In the genomic region with DNA sequence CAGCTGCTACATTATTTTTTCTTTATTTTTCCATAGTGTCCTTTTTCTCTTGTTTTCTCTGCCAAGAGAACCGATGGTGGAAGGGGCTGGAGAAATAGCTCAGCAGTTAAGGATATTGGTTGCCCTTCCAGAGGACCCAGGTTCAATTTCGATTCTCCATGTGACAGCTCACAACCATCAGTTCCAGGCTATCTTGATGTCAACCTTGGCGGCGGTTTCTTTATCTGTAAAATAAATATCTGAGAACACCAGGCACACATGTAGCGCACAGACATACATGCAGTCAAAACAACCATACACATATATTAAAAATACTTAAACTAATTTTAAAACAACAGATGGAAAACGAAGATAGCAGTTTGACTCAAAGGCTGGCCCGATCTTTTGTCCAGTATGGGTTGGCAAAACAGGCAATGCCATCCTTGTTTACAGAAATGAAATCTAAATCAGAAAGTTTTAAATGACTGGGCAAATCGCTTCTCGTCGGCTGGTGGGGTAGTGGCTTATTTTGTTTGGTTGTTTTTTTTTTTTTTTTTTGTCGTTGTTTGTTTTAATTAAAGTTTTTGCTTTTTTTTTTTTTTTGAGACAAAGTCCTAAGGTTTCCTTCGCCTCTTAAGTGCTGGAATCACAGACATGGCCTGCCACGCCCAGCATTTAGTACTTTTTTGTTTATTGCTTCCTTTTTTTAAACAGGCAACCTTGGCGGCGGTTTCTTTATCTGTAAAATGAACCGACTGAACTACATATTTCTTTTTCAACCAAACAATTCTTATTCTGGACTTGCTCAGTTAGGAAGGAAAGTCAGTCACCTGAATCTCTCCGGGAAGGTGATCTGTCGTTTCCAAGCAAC, we compare ENCODE assay signal across 8 mouse cellular contexts. TPM values are rescaled to one million over a fixed set of nuclear protein-coding genes. Genes with fewer than 3 reads are reported as not detected.
DNase-seq lines count a peak whose midpoint lies in the region; ATAC-seq and TF ChIP-seq lines count a peak whose summit lies in the region.

No protein-coding gene starts in this region.

- H3K27ac ChIP-seq in left cerebral cortex, adult 2 months = peak overlapping the region; percentile 90
- H3K27ac ChIP-seq in embryonic facial prominence, embryonic 14.5 days (replicated peaks; ENCODE audit: low read depth, low read length) = peak overlapping the region; percentile 80
- peak overlapping the region; percentile 85; the same call in 1 of the 2 replicates for H3K27ac ChIP-seq in limb, embryonic 10.5 days
- peak overlapping the region; percentile 89; the same call in 1 of the 2 replicates for H3K27ac ChIP-seq in neural tube, embryonic 13.5 days (replicated peaks)

- no peaks in the 10 kb centered on the region for H3K9me3 ChIP-seq in embryonic facial prominence, embryonic 14.5 days (ENCODE audit: control insufficient read depth, low read length)
- H3K9me3 ChIP-seq in limb, embryonic 10.5 days (replicated peaks) = no peaks in the 10 kb centered on the region
- no peaks in the 10 kb centered on the region for H3K9me3 ChIP-seq in neural tube, embryonic 13.5 days

- ATAC-seq in embryonic facial prominence, embryonic 14.5 days (ENCODE audit: low read depth) = no peak
- ATAC-seq in neural tube, embryonic 13.5 days (ENCODE audit: low read depth) = no peak

- peaks cover under 1% of the 10 kb centered on the region; the same call in 1 of the 2 replicates for H3K36me3 ChIP-seq in embryonic facial prominence, embryonic 14.5 days (ENCODE audit: control insufficient read depth, insufficient read depth, low read length)
- peaks cover 9% of the 10 kb centered on the region; the same call in 1 of the 2 replicates for H3K36me3 ChIP-seq in limb, embryonic 10.5 days
- no peaks in the 10 kb centered on the region for H3K36me3 ChIP-seq in neural tube, embryonic 13.5 days

- H3K9ac ChIP-seq in embryonic facial prominence, embryonic 14.5 days (ENCODE audit: low read depth, low read length) = peak overlapping the region; percentile 81
- peak overlapping the region; percentile 90; the same call in 1 of the 2 replicates for H3K9ac ChIP-seq in neural tube, embryonic 13.5 days

- no peak for DNase-seq in left cerebral cortex, adult 2 months (ENCODE audit: extremely low spot score in 1 of 2, low spot score in 2 of 2)
- DNase-seq in left cerebral cortex, adult 18-20 months (ENCODE audit: low spot score in 2 of 2) = no peak
- no peak for DNase-seq in embryonic facial prominence, embryonic 14.5 days (ENCODE audit: low spot score)
- DNase-seq in limb, embryonic 10.5 days (ENCODE audit: low spot score) = no peak
- DNase-seq in thymus, postnatal 14 days = no peak
- DNase-seq in spleen, postnatal 4 days (ENCODE audit: low spot score in 2 of 2) = no peak
- DNase-seq in testis, postnatal 14 days (ENCODE audit: low spot score) = no peak

- WGBS in embryonic facial prominence, embryonic 14.5 days = 41% methylated on average over 18 of the region's 18 CpGs
- 49% methylated on average over 18 of the region's 18 CpGs for WGBS in limb, embryonic 10.5 days
- 43% methylated on average over 18 of the region's 18 CpGs for WGBS in neural tube, embryonic 13.5 days

- no peaks in the 10 kb centered on the region for H3K27me3 ChIP-seq in embryonic facial prominence, embryonic 14.5 days (replicated peaks; ENCODE audit: control insufficient read depth, insufficient read depth, low read length)
- no peaks in the 10 kb centered on the region for H3K27me3 ChIP-seq in limb, embryonic 10.5 days (ENCODE audit: low read depth, poor library complexity, severe bottlenecking)
- no peaks in the 10 kb centered on the region for H3K27me3 ChIP-seq in neural tube, embryonic 13.5 days

- intact Hi-C loops in left cerebral cortex, adult 2 months (cut with DNase I) = no loop called here

- peak overlapping the region; percentile 92 for H3K4me2 ChIP-seq in embryonic facial prominence, embryonic 14.5 days (ENCODE audit: low read depth, low read length)
- peak overlapping the region; percentile 92 for H3K4me2 ChIP-seq in neural tube, embryonic 13.5 days

- 0 out of 2 replicates have a peak, but pooled peaks cover 8% of the 10 kb centered on the region for H3K4me1 ChIP-seq in embryonic facial prominence, embryonic 14.5 days (ENCODE audit: control insufficient read depth, insufficient read depth, low read length)
- peaks cover 12% of the 10 kb centered on the region for H3K4me1 ChIP-seq in limb, embryonic 10.5 days
- peaks cover 14% of the 10 kb centered on the region for H3K4me1 ChIP-seq in neural tube, embryonic 13.5 days (replicated peaks)

- no peak for TF ChIP-seq CTCF in left cerebral cortex, adult 2 months (IDR thresholded peaks at IDR 0.05)

- H3K4me3 ChIP-seq in left cerebral cortex, adult 2 months = peak overlapping the region; percentile 81
- peak overlapping the region; percentile 74 for H3K4me3 ChIP-seq in embryonic facial prominence, embryonic 14.5 days (ENCODE audit: low read depth, low read length)
- H3K4me3 ChIP-seq in limb, embryonic 10.5 days = peak overlapping the region; percentile 91
- H3K4me3 ChIP-seq in neural tube, embryonic 13.5 days = peak overlapping the region; percentile 89

RNA-seq across cellular contexts. Expression of gene Taco1, which starts 0.6 kb away (rescaled TPM):
- 10 to 100 TPM; 18.0 to 20.2 TPM for total RNA-seq in left cerebral cortex, adult 2 months (2021)
- total RNA-seq in left cerebral cortex, adult 18-20 months (2021) = 10 to 100 TPM; 17.9 to 19.7 TPM
- polyA plus RNA-seq in embryonic facial prominence, embryonic 14.5 days (2014; fragmentation: Nextera tagmentation; extraction: Ambion mirVana) = 7.8 and 8.2 TPM in 2 replicates
- 14.3 and 14.6 TPM in 2 replicates for polyA plus RNA-seq in limb, embryonic 10.5 days (2016; fragmentation: Nextera tagmentation; extraction: Ambion mirVana)
- polyA plus RNA-seq in neural tube, embryonic 13.5 days (2015; fragmentation: Nextera tagmentation; extraction: Ambion mirVana) = 7.5 and 8.9 TPM in 2 replicates

RNA-seq across cellular contexts. Expression of gene Map3k3, which starts 19.1 kb away (rescaled TPM):
- total RNA-seq in left cerebral cortex, adult 2 months (2021) = 10 to 100 TPM; 29.5 to 31.7 TPM
- total RNA-seq in left cerebral cortex, adult 18-20 months (2021) = 10 to 100 TPM; 30.7 to 31.0 TPM
- polyA plus RNA-seq in embryonic facial prominence, embryonic 14.5 days (2014; fragmentation: Nextera tagmentation; extraction: Ambion mirVana) = 30.4 and 31.9 TPM in 2 replicates
- 21.6 and 23.3 TPM in 2 replicates for polyA plus RNA-seq in limb, embryonic 10.5 days (2016; fragmentation: Nextera tagmentation; extraction: Ambion mirVana)
- polyA plus RNA-seq in neural tube, embryonic 13.5 days (2015; fragmentation: Nextera tagmentation; extraction: Ambion mirVana) = 15.9 and 18.0 TPM in 2 replicates

RNA-seq across cellular contexts. Expression of gene Dcaf7, which starts 28.6 kb away (rescaled TPM):
- total RNA-seq in left cerebral cortex, adult 2 months (2021) = 100 to 1,000 TPM; 134 to 142 TPM
- total RNA-seq in left cerebral cortex, adult 18-20 months (2021) = 100 to 1,000 TPM; 128 to 138 TPM
- polyA plus RNA-seq in embryonic facial prominence, embryonic 14.5 days (2014; fragmentation: Nextera tagmentation; extraction: Ambion mirVana) = 56.0 and 62.8 TPM in 2 replicates
- 85.5 and 95.1 TPM in 2 replicates for polyA plus RNA-seq in limb, embryonic 10.5 days (2016; fragmentation: Nextera tagmentation; extraction: Ambion mirVana)
- polyA plus RNA-seq in neural tube, embryonic 13.5 days (2015; fragmentation: Nextera tagmentation; extraction: Ambion mirVana) = 110 and 116 TPM in 2 replicates

RNA-seq across cellular contexts. Expression of gene Kcnh6, which starts 57.4 kb away (rescaled TPM):
- 1 to 10 TPM; 2.3 to 2.4 TPM for total RNA-seq in left cerebral cortex, adult 2 months (2021)
- 1 to 10 TPM; 2.1 to 2.6 TPM for total RNA-seq in left cerebral cortex, adult 18-20 months (2021)
- polyA plus RNA-seq in embryonic facial prominence, embryonic 14.5 days (2014; fragmentation: Nextera tagmentation; extraction: Ambion mirVana) = 2.5 and 2.6 TPM in 2 replicates
- 0.24 and 0.36 TPM in 2 replicates for polyA plus RNA-seq in limb, embryonic 10.5 days (2016; fragmentation: Nextera tagmentation; extraction: Ambion mirVana)
- 9.2 and 16.7 TPM in 2 replicates for polyA plus RNA-seq in neural tube, embryonic 13.5 days (2015; fragmentation: Nextera tagmentation; extraction: Ambion mirVana)
